Mouse (Mus musculus) kidney, adult 2 months (tissue): ENCODE measurements around the gene Tmem151a.

ENCODE experiments used
- CTCF ChIP-seq: fragments of 200-500 bp; conservative IDR thresholded peaks from 2 replicates; pipeline ENCODE4 v1.5.1; 2011; ENCODE audit warnings: low read depth, mild to moderate bottlenecking, control low read depth, low read length, moderate library complexity, mixed read lengths; ENCODE audit not compliant: insufficient read depth, insufficient read length
- POLR2A ChIP-seq: fragments of 200-500 bp; IDR thresholded peaks from one replicate; pipeline ENCODE4 v1.6.1; 2011; ENCODE audit warnings: low read depth, low read length, control low read depth

DNA sequence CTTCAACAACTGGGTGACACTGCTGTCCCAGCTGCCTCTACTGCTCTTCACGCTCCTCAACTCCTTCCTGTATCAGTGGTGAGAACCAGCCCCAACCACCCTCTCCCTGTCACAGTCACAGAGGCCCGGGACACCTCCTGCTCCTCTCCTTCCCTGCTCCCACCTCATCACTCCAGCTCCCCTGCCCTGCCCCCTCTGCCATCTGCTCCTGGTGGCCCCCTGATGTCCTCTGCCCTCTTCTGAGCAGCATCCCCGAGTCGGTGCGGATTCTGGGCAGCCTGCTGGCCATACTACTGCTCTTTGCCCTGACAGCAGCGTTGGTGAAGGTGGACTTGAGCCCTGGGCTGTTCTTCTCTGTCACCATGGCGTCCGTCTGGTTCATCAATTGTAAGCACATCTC is 59.2 kb downstream of the Tmem151a start:
- TF ChIP-seq CTCF (no peak), POLR2A (no peak)
